Mouse (Mus musculus) stomach, embryonic 15.5 days (tissue): ENCODE measurements around the gene Slc40a1. TPM values are rescaled to one million over a fixed set of nuclear protein-coding genes. Genes with fewer than 3 reads are reported as not detected.

ENCODE experiments used
- ATAC-seq: fragments of 200-750 bp; cut with Nextera tagmentation; 2 replicates; pipeline ENCODE4 v1.8.0; 2017; ENCODE audit warnings: low read depth, moderate number of reproducible peaks, moderate TSS enrichment; ENCODE audit not compliant: insufficient read depth, low FRiP score
- H3K27ac ChIP-seq: fragments of 300-500 bp; sonication (generic); 2 replicates; pipeline ENCODE4 v1.5.1; 2015; ENCODE audit warnings: mild to moderate bottlenecking, inconsistent platforms
- H3K27me3 ChIP-seq: fragments of 300-500 bp; sonication (generic); replicated peaks from 2 replicates; pipeline ENCODE4 v1.6.1; 2015; ENCODE audit warnings: inconsistent platforms
- H3K36me3 ChIP-seq: fragments of 300-500 bp; sonication (generic); 2 replicates; pipeline ENCODE4 v1.6.1; 2015; ENCODE audit warnings: inconsistent platforms
- H3K4me1 ChIP-seq: fragments of 300-500 bp; sonication (generic); 2 replicates; pipeline ENCODE4 v1.6.1; 2015; ENCODE audit warnings: inconsistent platforms
- H3K4me2 ChIP-seq: fragments of 300-500 bp; sonication (generic); 2 replicates; pipeline ENCODE4 v1.6.1; 2015; ENCODE audit warnings: mild to moderate bottlenecking, inconsistent platforms
- H3K4me3 ChIP-seq: fragments of 300-500 bp; sonication (generic); replicated peaks from 2 replicates; pipeline ENCODE4 v1.5.1; 2015; ENCODE audit warnings: inconsistent platforms
- H3K9ac ChIP-seq: fragments of 300-500 bp; sonication (generic); 2 replicates; pipeline ENCODE4 v1.6.1; 2015; ENCODE audit warnings: inconsistent platforms
- H3K9me3 ChIP-seq: fragments of 300-500 bp; sonication (generic); 2 replicates; pipeline ENCODE4 v1.6.1; 2016; ENCODE audit warnings: inconsistent platforms
- WGBS: fragments of 180-500 bp; shearing (Covaris S2); methylation state at CpG from one replicate; pipeline ENCODE4 v1.1.7; 2015; 5-methylcytosine and 5-hydroxymethylcytosine counted together
- polyA plus RNA-seq: library from polyadenylated mRNA; unstranded; fragments of >200 nt; fragmentation: Nextera tagmentation; extraction: Ambion mirVana; gene quantifications from 2 replicates; pipeline ENCODE4 v1.2.1, GENCODE M21; 2015

Slc40a1 gene
- polyA plus RNA-seq, 1 experiment from 2014 or later = 150 TPM

- Histone ChIP-seq H3K27ac (no peak overlapping the region), H3K27me3 (no peaks in the 10 kb centered on the region), H3K9ac (no peak overlapping the region), H3K9me3 (no peaks in the 10 kb centered on the region), H3K4me2 (no peak overlapping the region), H3K4me1 (no peaks in the 10 kb centered on the region; the same call in 1 of the 2 replicates), H3K4me3 (no peak overlapping the region), H3K36me3 (no peaks in the 10 kb centered on the region; the same call in 1 of the 2 replicates)
- ATAC-seq = no peak
- WGBS = 79% methylated on average over 4 of the region's 4 CpGs
Measured at GRCm38 (mm10) chr1:45917136-45917803, 9.1 kb downstream of the Slc40a1 start.

GRCm38 (mm10) chr1:45916174-45916573, 10.1 kb downstream of the Slc40a1 start:
- H3K4me2 ChIP-seq = no peak overlapping the region
- H3K27me3 ChIP-seq = no peaks in the 10 kb centered on the region
- H3K27ac ChIP-seq = no peak overlapping the region
- H3K4me3 ChIP-seq = no peak overlapping the region
- 70% methylated on average over 3 of the region's 3 CpGs for WGBS
- no peak overlapping the region for H3K9ac ChIP-seq
- H3K9me3 ChIP-seq = no peaks in the 10 kb centered on the region
- no peak for ATAC-seq
- H3K36me3 ChIP-seq = peaks cover 2% of the 10 kb centered on the region; the same call in 1 of the 2 replicates
- no peaks in the 10 kb centered on the region; the same call in 1 of the 2 replicates for H3K4me1 ChIP-seq

GRCm38 (mm10) chr1:45914236-45914635, 12.1 kb downstream of the Slc40a1 start:
- Histone ChIP-seq H3K27ac (no peak overlapping the region), H3K27me3 (no peaks in the 10 kb centered on the region), H3K4me2 (no peak overlapping the region), H3K36me3 (peaks cover 4% of the 10 kb centered on the region; the same call in 1 of the 2 replicates), H3K4me3 (no peak overlapping the region), H3K4me1 (no peaks in the 10 kb centered on the region), H3K9me3 (no peaks in the 10 kb centered on the region), H3K9ac (no peak overlapping the region)
- 90% methylated on average over 4 of the region's 4 CpGs for WGBS
- ATAC-seq = no peak

GRCm38 (mm10) chr1:45905107-45905821, 21.1 kb downstream of the Slc40a1 start:
- H3K9ac ChIP-seq = no peak overlapping the region
- no peak overlapping the region for H3K4me3 ChIP-seq
- H3K27me3 ChIP-seq = no peaks in the 10 kb centered on the region
- ATAC-seq = peak; percentile 88
- H3K36me3 ChIP-seq = no peaks in the 10 kb centered on the region
- H3K4me2 ChIP-seq = peak overlapping the region; percentile 21; the same call in 1 of the 2 replicates
- WGBS = 14% methylated on average over 5 of the region's 5 CpGs
- peaks cover 9% of the 10 kb centered on the region; the same call in 1 of the 2 replicates for H3K4me1 ChIP-seq
- H3K27ac ChIP-seq = peak overlapping the region; percentile 57
- no peaks in the 10 kb centered on the region for H3K9me3 ChIP-seq

- ATAC-seq = no peak
- H3K9ac ChIP-seq = no peak overlapping the region
- H3K4me1 ChIP-seq = peaks cover 9% of the 10 kb centered on the region; the same call in 1 of the 2 replicates
- H3K4me3 ChIP-seq = no peak overlapping the region
- 77% methylated on average over 3 of the region's 3 CpGs for WGBS
- H3K27me3 ChIP-seq = no peaks in the 10 kb centered on the region
- no peaks in the 10 kb centered on the region for H3K9me3 ChIP-seq
- H3K36me3 ChIP-seq = no peaks in the 10 kb centered on the region
- no peak overlapping the region for H3K27ac ChIP-seq
- H3K4me2 ChIP-seq = no peak overlapping the region
Measured at GRCm38 (mm10) chr1:45904161-45904560, 22.2 kb downstream of the Slc40a1 start.

- H3K36me3 ChIP-seq = no peaks in the 10 kb centered on the region
- H3K4me3 ChIP-seq = no peak overlapping the region
- ATAC-seq = no peak
- no peaks in the 10 kb centered on the region for H3K27me3 ChIP-seq
- no peak overlapping the region for H3K4me2 ChIP-seq
- H3K9ac ChIP-seq = no peak overlapping the region
- H3K9me3 ChIP-seq = no peaks in the 10 kb centered on the region
- no peak overlapping the region for H3K27ac ChIP-seq
- no peaks in the 10 kb centered on the region for H3K4me1 ChIP-seq
- WGBS = 42% methylated on average over 1 of the region's 1 CpGs
Measured at GRCm38 (mm10) chr1:45898044-45898443, 28.3 kb downstream of the Slc40a1 start.

GRCm38 (mm10) chr1:45894168-45894912, 32.0 kb downstream of the Slc40a1 start:
- ATAC-seq = no peak

GRCm38 (mm10) chr1:45891986-45892385, 34.3 kb downstream of the Slc40a1 start:
- no peaks in the 10 kb centered on the region for H3K4me1 ChIP-seq
- WGBS = 71% methylated on average over 2 of the region's 2 CpGs

More at GRCm38 (mm10) chr1:45894168-45894912, 32.0 kb downstream of the Slc40a1 start:
- no peaks in the 10 kb centered on the region for H3K36me3 ChIP-seq
- 0 out of 2 replicates have a peak overlapping the region, but pooled peaks have one; percentile 12 for H3K27ac ChIP-seq
- H3K4me3 ChIP-seq = no peak overlapping the region
- no peak overlapping the region for H3K9ac ChIP-seq
- no peaks in the 10 kb centered on the region for H3K9me3 ChIP-seq
- no peaks in the 10 kb centered on the region for H3K27me3 ChIP-seq
- no peaks in the 10 kb centered on the region for H3K4me1 ChIP-seq
- H3K4me2 ChIP-seq = no peak overlapping the region
- WGBS = 76% methylated on average over 6 of the region's 6 CpGs

GRCm38 (mm10) chr1:45890173-45890572, 36.1 kb downstream of the Slc40a1 start, which contains the start of gene Gm5269:
Gene Gm5269, minus strand, starts transcription at chr1:45890273.
- peak within 1 kb of the TSS; percentile 48; the same call in 1 of the 2 replicates for H3K27ac ChIP-seq
- no peak within 1 kb of the TSS for H3K9ac ChIP-seq
- no peaks in the 10 kb centered on the region for H3K9me3 ChIP-seq
- H3K36me3 ChIP-seq = no peaks in the 10 kb centered on the region
- H3K27me3 ChIP-seq = no peaks in the 10 kb centered on the region
- no peak within 1 kb of the TSS for H3K4me2 ChIP-seq
- no peak for ATAC-seq
- no peaks in the 10 kb centered on the region for H3K4me1 ChIP-seq
- H3K4me3 ChIP-seq = no peak within 1 kb of the TSS

More at GRCm38 (mm10) chr1:45891986-45892385, 34.3 kb downstream of the Slc40a1 start:
- no peak overlapping the region for H3K4me2 ChIP-seq
- no peak overlapping the region for H3K9ac ChIP-seq
- no peak overlapping the region for H3K4me3 ChIP-seq
- no peak overlapping the region for H3K27ac ChIP-seq
- H3K9me3 ChIP-seq = no peaks in the 10 kb centered on the region
- ATAC-seq = no peak
- H3K36me3 ChIP-seq = no peaks in the 10 kb centered on the region
- H3K27me3 ChIP-seq = no peaks in the 10 kb centered on the region

GRCm38 (mm10) chr1:45886800-45887199, 39.5 kb downstream of the Slc40a1 start:
- no peak overlapping the region for H3K9ac ChIP-seq
- ATAC-seq = peak; percentile 76
- H3K9me3 ChIP-seq = no peaks in the 10 kb centered on the region
- no peaks in the 10 kb centered on the region for H3K36me3 ChIP-seq
- no peak overlapping the region for H3K27ac ChIP-seq
- no peak overlapping the region for H3K4me3 ChIP-seq
- WGBS = 61% methylated on average over 9 of the region's 9 CpGs
- H3K4me1 ChIP-seq = no peaks in the 10 kb centered on the region
- no peaks in the 10 kb centered on the region for H3K27me3 ChIP-seq
- H3K4me2 ChIP-seq = no peak overlapping the region

GRCm38 (mm10) chr1:45883378-45883777, 42.9 kb downstream of the Slc40a1 start:
- no peak overlapping the region for H3K4me3 ChIP-seq
- no peak for ATAC-seq
- H3K9me3 ChIP-seq = no peaks in the 10 kb centered on the region
- no peaks in the 10 kb centered on the region for H3K4me1 ChIP-seq
- H3K36me3 ChIP-seq = no peaks in the 10 kb centered on the region
- no peak overlapping the region for H3K27ac ChIP-seq
- H3K4me2 ChIP-seq = no peak overlapping the region
- H3K9ac ChIP-seq = no peak overlapping the region
- no peaks in the 10 kb centered on the region for H3K27me3 ChIP-seq
